Mouse (Mus musculus): ENCODE measurements at regions not wholly inside any gene's neighbourhood (a gene's known extent, or its start where the extent isn't known, plus 50 kb on each side); places are given as distances from the start of the nearest gene placed in this dataset.
"Not testable (repeated sequence)": the region's sequence is repeated elsewhere in the genome, so short reads cannot be mapped to it uniquely, and the experiment has no call there.

- peak; percentile 0 for DNase-seq (ENCODE audit: low spot score)
Observed at GRCm38 (mm10) chr8:55347851-55348250, 393.2 kb downstream of the Gpm6a start.

- DNase-seq (ENCODE audit: low spot score): not testable (repeated sequence)
Observed at GRCm38 (mm10) chr8:55359851-55360250, 405.2 kb downstream of the Gpm6a start.

DNA sequence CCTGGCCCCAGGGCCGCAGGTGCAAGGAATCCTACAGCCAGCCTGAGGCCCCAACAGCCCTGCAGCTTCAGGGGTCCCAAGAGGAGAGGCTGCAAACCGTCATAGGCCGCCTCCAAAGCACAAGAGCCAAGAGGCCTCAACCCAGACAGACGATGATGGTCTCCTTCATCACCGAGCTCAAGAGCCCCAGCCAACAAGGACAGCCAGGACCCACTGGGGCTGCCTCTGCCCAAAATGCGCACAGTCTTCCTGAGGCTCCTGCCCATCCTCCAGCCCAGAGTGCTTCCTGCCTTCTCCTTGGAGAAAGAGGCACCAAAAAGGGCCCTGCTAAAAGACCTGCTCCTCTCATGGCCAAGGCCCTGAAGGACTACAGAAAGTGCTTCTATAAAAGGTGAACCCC lies 412.8 kb downstream of the Gpm6a start:
- DNase-seq (ENCODE audit: low spot score): not testable (repeated sequence)

GRCm38 (mm10) chr8:55397046-55397445 lies 442.4 kb downstream of the Gpm6a start:
- DNase-seq (ENCODE audit: low spot score): no peak

GRCm38 (mm10) chr8:55398331-55398730 lies 443.7 kb downstream of the Gpm6a start:
- DNase-seq (ENCODE audit: low spot score): peak; percentile 41

GRCm38 (mm10) chr8:55400412-55400811 lies 445.8 kb downstream of the Gpm6a start:
- DNase-seq (ENCODE audit: low spot score): no peak

DNA sequence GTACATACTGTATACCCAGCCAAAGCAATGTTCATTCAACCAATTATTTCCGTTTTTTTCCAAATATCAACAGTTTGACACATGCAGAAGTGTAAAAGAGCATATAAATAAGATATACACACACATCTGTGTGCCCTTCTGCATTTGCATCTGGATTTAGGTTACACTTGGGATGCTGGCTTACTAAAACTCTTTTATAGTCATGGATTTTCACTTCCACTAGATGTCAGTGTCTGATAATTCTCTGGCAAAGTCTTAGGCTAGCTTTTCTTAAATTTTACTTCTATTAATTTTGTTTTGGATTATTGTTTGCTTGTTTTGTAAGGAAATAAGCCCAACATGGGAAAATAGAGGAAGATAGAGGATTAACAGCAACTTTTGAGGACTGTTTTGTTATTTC lies 452.3 kb downstream of the Gpm6a start:
- not testable (repeated sequence) for DNase-seq (ENCODE audit: low spot score)
